Mouse (Mus musculus) olfactory bulb, adult 2 months (tissue): ENCODE data around the gene Tab2. TPM values are rescaled to one million over a fixed set of nuclear protein-coding genes. Genes with fewer than 3 reads are reported as not detected.
"Not testable (repeated sequence)": the region's sequence is repeated elsewhere in the genome, so short reads cannot be mapped to it uniquely, and the experiment has no call there.

ENCODE experiments used
- H3K27ac ChIP-seq: fragments of 200-500 bp; 2 replicates; pipeline ENCODE4 v1.5.1; 2012; ENCODE audit warnings: low read depth, low read length; ENCODE audit not compliant: insufficient read depth
- H3K4me1 ChIP-seq: fragments of 200-500 bp; 2 replicates; pipeline ENCODE4 v1.6.1; 2012; ENCODE audit warnings: low read length; ENCODE audit not compliant: control insufficient read depth, insufficient read depth
- H3K4me3 ChIP-seq: fragments of 200-500 bp; 2 replicates; pipeline ENCODE4 v1.5.1; 2012; ENCODE audit warnings: mild to moderate bottlenecking, low read depth, low read length, moderate library complexity; ENCODE audit not compliant: insufficient read depth
- CTCF ChIP-seq: fragments of 200-500 bp; IDR thresholded peaks from 2 replicates; pipeline ENCODE4 v1.5.1; 2012; ENCODE audit warnings: low read depth, mild to moderate bottlenecking, low read length, moderate library complexity; ENCODE audit not compliant: insufficient read depth
- POLR2A ChIP-seq: fragments of 200-500 bp; IDR thresholded peaks from 2 replicates; pipeline ENCODE4 v1.6.1; 2012; ENCODE audit warnings: mild to moderate bottlenecking, low read depth, low read length, moderate library complexity; ENCODE audit not compliant: insufficient read depth
- WGBS: fragments of 180-500 bp; shearing (Covaris S2); methylation state at CpG from one replicate; pipeline ENCODE4 v1.1.7; 2018; 5-methylcytosine and 5-hydroxymethylcytosine counted together
- polyA plus RNA-seq: library from polyadenylated mRNA; stranded (reverse); fragments of >200 nt; gene quantifications from 2 replicates; pipeline ENCODE4 v1.2.4, GENCODE M21; 2012; ENCODE audit warnings: low replicate concordance; ENCODE audit not compliant: missing spikeins, insufficient read depth, insufficient read length

The Tab2 gene
- polyA plus RNA-seq, 1 experiment, result 91.5 TPM

GRCm38 (mm10) chr10:7904157-7904556, 51.9 kb downstream of the Tab2 start:
- Histone ChIP-seq H3K4me3 (no peak overlapping the region), H3K27ac (no peak overlapping the region), H3K4me1 (peaks cover 2% of the 10 kb centered on the region; the same call in 1 of the 2 replicates)
- 94% methylated on average over 5 of the region's 5 CpGs for WGBS
- TF ChIP-seq CTCF (no peak), POLR2A (no peak)

GRCm38 (mm10) chr10:7900719-7901627, 55.1 kb downstream of the Tab2 start:
- Histone ChIP-seq H3K4me1 (peaks cover 2% of the 10 kb centered on the region; the same call in 1 of the 2 replicates), H3K27ac (peak overlapping the region; percentile 46), H3K4me3 (no peak overlapping the region)
- WGBS, result 38% methylated on average over 14 of the region's 14 CpGs
- TF ChIP-seq CTCF, result no peak
- no peak for TF ChIP-seq POLR2A

DNA sequence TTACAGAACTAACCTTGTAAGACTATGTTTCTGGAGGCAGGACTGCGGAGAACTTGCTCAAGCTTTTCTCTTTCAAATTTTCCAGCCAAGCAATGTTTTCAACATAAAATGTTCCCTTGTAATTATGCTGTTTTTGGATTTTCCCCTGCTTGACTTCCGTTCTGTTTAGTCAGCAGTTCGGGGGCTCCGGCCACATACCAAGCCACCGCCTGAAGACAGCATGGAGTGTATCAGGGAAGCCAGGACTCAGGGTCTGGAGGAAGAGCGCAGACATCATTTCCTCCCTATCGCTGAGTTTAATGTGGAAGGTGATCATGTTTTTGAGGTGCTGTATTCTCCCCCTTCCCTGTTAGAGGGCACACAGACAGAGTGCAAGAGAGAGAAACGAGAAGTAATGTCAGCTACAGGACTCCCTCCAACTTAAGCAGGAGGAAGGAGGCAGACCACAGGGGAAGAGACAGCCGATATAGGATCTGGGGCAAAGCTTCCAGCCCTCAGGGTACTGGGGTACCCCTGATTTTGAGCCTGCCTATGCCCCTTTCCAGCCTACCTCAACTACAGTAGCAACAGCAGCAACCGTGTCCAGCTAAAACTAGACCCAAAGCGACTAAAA, 67.7 kb downstream of the Tab2 start:
- Histone ChIP-seq H3K27ac (no peak overlapping the region), H3K4me1 (no peaks in the 10 kb centered on the region), H3K4me3 (no peak overlapping the region)
- 83% methylated on average over 11 of the region's 11 CpGs for WGBS
- TF ChIP-seq CTCF (no peak), POLR2A (no peak)

GRCm38 (mm10) chr10:7883524-7883923, 72.5 kb downstream of the Tab2 start:
- WGBS, result 3% methylated on average over 5 of the region's 5 CpGs
- H3K4me1 ChIP-seq, result no peaks in the 10 kb centered on the region

GRCm38 (mm10) chr10:7881971-7882370, 74.1 kb downstream of the Tab2 start:
- no peak overlapping the region for H3K4me3 ChIP-seq
- H3K4me1 ChIP-seq, result no peaks in the 10 kb centered on the region
- WGBS, result 93% methylated on average over 3 of the region's 3 CpGs
- no peak overlapping the region for H3K27ac ChIP-seq
- no peak for TF ChIP-seq POLR2A
- TF ChIP-seq CTCF, result no peak

More at GRCm38 (mm10) chr10:7883524-7883923, 72.5 kb downstream of the Tab2 start:
- no peak overlapping the region for H3K4me3 ChIP-seq
- no peak for TF ChIP-seq POLR2A
- TF ChIP-seq CTCF, result peak; percentile 55
- H3K27ac ChIP-seq, result no peak overlapping the region

DNA sequence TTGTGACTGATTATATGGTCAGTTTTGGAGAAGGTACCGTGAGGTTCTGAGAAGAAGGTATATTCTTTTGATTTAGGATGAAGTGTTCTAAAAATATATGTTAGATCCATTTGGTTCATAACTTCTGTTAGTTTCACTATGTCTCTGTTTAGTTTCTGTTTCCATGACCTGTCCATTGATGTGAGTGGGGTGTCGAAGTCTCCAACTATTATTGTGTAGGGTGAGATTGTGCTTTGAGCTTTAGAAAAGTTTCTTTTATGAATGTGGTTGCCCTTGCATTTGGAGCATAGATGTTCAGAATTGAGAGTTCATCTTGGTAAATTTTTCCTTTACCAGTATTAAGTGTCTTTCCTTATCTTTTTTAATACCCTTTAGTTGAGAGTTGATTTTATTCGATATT, 75.7 kb downstream of the Tab2 start:
- H3K4me3 ChIP-seq, H3K4me1 ChIP-seq, H3K27ac ChIP-seq: not testable (repeated sequence)
- 94% methylated on average over 3 of the region's 3 CpGs for WGBS

DNA sequence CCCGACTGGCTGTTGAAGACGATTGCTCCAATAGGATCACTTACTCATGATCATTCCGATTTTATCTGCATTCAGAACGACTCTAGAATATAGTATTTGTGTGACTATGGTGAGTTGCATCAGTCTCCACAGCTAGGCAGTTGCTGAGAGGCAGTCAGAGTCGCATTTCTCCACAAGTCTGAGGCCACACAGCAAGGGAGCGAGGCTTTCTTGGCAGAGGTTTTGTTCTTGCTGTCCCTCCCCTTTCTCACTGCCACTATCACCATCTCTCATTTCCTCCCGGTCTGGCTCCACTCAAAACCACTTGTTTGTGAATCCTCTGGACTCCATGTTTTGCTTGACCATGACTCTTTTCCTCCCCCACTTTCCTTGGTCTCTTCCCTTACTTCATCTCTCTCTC, 81.8 kb downstream of the Tab2 start:
- no peak overlapping the region for H3K27ac ChIP-seq
- no peak overlapping the region for H3K4me3 ChIP-seq
- TF ChIP-seq POLR2A (no peak), CTCF (no peak)
- H3K4me1 ChIP-seq, result peaks cover 4% of the 10 kb centered on the region; the same call in 1 of the 2 replicates
- 77% methylated on average over 7 of the region's 7 CpGs for WGBS

DNA sequence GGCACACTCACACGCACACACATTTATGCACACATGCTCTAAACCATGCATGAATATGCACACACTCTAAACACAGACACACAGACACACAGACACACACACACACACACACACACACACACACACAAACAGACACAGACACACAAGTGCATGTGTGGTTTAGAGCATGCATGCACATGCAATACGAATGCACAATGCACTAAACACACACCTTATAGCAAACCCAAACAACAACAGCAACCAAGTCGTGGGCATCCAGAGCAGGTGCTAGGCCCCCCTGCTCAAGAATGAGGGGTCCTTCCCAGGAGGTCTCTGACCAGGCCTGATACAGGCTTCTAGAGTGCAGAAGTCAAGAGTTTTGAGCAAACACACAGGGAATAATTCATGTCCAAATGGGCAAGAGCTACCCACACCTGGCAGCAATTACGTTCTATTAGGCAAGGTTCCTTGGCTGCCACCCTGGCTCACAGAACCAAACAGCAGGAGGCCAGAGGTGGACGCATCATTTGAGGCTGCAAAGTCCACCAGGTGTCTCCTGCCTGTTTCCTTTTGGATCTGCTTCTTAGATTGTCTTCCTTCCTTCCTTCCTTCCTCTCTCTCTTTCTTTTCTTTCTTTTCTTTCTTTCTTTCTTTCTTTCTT, 84.5 kb downstream of the Tab2 start:
- no peak overlapping the region for H3K4me3 ChIP-seq
- 92% methylated on average over 5 of the region's 5 CpGs for WGBS
- H3K4me1 ChIP-seq, result peaks cover 13% of the 10 kb centered on the region; the same call in 1 of the 2 replicates
- TF ChIP-seq CTCF (no peak), POLR2A (no peak)
- H3K27ac ChIP-seq, result no peak overlapping the region

GRCm38 (mm10) chr10:7870571-7871315, 85.3 kb downstream of the Tab2 start:
- WGBS, result 62% methylated on average over 11 of the region's 11 CpGs
- no peak overlapping the region for H3K4me3 ChIP-seq
- no peak overlapping the region for H3K27ac ChIP-seq
- no peak for TF ChIP-seq POLR2A
- TF ChIP-seq CTCF, result no peak
- H3K4me1 ChIP-seq, result peaks cover 13% of the 10 kb centered on the region; the same call in 1 of the 2 replicates
